Mouse (Mus musculus): ENCODE results near the gene Cmbl.

Gene Cmbl

DNA sequence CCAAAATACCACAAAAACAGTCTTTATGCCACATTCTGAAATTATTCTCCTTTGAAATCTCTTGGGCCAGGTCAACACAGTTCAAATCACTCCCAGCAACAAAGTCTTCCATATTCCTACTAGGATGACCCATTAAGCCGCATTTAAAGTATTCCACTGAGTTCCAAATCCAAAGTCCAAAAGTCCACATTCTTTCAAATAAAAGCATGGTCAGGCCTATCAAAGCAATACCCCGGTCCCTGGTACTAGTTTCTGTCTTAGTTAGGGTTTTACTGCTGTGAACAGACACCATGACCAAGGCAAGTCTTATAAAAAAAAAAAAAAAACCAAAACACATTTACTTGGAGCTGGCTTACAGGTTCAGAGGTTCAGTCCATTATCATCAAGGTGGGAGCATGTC lies 15.9 kb downstream of the Cmbl start:
- in situ Hi-C loops (cut with MseI, MboI): loop anchor here (25.0 kb wide), 2 partner anchors 94 to 269 kb away; no protein-coding TSS in a partner anchor

DNA sequence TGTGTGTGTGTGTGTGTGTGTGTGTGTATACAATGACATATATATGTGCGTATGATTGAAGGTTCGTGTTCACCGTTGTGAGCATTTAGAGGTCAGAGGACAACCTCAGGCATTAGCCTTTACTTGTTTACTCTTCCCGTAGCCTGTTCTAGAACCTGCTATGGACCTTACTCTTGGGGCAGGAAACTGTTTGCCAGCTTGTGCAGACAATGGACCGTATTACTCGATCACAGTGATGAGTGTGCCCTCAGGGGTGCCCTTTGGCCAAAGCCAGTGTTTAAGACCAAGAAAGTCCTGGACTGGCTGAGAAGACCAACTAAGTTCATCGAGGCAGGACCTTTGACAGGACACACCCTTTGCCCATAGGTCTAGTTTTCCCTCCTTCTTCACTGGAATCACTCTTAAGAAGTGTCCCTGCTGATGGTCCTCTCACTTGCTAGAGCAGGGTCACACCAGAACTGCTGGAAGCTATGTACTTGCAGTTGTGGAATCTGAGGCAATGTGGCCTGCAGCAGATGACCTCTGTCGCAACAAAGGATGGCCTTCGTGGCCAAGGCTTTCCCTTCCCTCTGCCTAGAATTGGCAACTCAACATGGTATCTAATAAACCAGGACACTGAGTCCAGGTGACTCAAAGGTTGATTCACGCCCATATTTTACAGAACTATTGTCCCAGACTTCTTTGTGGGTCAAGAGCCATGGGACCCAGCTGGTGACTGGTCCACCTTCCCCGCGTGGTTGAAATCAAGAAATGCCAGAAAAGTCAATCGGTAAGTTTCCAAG lies 18.3 kb downstream of the Cmbl start:
- in situ Hi-C loops (cut with MseI, MboI): loop anchor here (25.0 kb wide), 2 partner anchors 96 to 271 kb away; no protein-coding TSS in a partner anchor

DNA sequence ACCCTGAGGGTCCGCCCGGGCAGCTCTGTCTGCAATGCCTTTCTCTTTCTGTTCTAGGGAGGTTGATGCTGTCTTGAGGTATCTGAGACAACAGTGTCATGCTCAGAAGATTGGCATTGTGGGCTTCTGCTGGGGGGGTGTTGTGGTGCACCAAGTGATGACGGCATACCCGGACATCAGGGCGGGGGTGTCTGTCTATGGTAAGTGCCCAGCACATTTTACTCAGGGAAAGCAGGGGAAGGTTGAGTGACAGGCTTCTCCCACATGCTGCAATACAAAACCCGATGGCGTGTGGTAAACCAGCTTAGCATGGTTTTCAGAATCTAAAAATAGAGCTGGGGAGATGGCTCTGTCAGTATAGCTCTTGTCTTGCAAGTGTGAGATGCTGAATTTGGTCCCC lies 20.0 kb downstream of the Cmbl start:
- in situ Hi-C loops (cut with MseI, MboI): loop anchor here (5.0 to 25.0 kb wide), 3 partner anchors 98 to 273 kb away; no protein-coding TSS in a partner anchor

DNA sequence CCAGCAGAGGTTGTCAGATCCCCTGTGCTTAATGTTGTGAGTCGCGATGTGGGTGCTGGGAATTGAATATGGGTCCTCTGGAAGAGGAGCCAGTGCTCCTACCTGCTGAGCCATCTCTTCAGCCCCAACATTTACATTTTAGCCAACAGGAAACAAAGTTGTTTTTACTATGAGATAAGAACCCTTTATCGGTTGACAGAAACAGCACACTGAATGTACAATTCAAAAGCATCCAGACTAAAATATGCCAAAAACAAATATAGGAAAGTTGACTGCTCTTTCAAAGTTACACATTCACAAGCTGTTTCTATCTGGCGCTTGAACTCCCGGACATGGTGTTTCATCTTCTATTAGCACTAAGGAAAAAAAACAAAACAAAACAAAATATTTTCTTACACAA lies 20.9 kb downstream of the Cmbl start:
- in situ Hi-C loops (cut with MseI, MboI): loop anchor here (5.0 to 25.0 kb wide), 3 partner anchors 99 to 274 kb away; no protein-coding TSS in a partner anchor

DNA sequence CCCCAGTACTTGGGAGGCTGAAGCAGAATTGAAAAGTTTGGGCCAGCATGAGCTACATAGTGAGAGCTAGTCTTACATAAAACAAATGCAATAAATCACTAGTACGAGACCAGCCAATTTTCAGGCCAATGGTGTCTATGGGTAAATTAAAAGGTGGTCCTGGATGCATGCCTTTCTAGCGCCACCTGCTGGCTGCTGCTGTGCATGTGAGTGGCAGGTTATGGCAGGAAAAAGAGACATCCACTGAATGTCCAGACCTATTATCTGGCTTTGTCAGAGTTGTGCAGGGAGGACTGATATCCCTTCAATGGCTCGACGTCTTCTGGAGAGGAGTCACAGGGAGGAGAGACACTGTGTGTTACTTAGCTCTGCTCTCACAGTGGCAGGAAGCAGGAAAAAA lies 21.3 kb downstream of the Cmbl start:
- in situ Hi-C loops (cut with MseI, MboI): loop anchor here (5.0 to 25.0 kb wide), 3 partner anchors 99 to 274 kb away; no protein-coding TSS in a partner anchor

DNA sequence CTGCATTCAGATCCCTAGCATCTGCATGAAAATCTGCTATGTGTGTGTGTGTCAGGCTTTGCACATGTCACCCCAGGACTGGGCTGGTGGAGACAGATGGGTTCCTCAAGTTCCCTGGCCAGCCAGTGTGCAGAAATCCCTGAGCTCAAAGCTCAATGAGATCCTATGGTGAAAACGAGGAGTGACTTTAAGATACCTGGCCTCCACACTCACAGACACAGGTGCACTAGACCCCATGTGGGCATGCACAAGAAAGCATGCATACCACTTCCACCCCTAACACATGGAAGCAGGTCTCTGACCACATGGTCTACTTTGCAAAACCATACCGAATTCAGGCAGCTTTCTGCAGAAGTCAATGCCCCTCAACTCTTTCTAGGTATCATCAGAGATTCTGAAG lies 22.6 kb downstream of the Cmbl start:
- in situ Hi-C loops (cut with MseI, MboI): loop anchor here (5.0 to 25.0 kb wide), 3 partner anchors 100 to 275 kb away; no protein-coding TSS in a partner anchor

DNA sequence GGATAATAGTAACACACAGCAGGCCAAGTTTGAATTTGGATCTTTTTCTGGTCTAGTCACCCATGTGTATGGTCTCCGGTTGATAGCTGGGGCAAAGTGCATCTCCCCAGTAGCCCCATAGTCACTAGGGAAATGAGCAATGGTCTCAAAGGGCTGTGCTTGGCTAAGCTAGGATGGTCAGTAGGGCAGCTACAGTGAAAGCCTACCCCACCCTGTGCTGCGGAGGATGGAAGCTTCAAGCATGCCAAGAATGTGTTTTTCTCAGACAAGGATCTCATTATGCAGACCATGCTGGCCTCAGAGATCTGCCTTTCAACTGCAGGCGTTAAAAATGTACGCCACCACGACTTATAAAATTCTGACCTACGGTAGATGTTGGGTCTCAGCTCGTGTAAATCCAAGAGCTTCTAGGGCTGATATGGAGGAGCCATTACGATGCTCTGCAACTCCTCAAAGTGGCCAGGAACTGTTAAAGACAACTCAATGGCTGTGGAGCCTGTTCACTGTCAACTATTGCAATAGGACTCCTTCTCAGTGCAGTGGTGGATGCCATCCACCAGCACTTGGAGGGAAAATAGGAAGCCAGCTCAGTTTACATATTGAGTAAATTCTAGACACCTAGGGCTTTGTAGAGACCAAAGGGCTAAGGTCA lies 23.9 kb downstream of the Cmbl start:
- in situ Hi-C loops (cut with MseI, MboI): loop anchor here (5.0 to 25.0 kb wide), 3 partner anchors 102 to 277 kb away; no protein-coding TSS in a partner anchor

DNA sequence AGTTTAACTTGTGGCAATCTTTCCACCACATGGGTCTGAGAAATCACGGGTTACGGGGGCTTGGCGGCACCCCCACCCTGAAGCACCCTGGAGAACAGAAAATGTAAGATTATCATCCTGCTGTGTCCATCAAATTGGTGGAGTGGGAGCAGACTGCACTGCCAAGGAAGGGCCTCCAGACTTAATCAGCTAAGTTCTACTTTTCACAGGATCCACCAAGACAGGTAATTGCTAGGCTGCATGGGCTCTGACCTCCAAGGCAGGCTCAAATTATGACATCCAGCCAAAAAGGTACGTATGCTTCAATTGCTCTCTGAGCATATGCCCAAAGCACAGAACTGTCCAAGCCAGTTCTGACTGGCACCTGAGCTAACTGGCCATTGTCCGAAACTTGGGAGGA lies 25.0 kb downstream of the Cmbl start:
- in situ Hi-C loops (cut with MseI, MboI): loop anchor here (10.0 to 25.0 kb wide), 3 partner anchors 103 to 278 kb away; partner anchors contain the start of gene Ropn1l (in 1 of the 2)

DNA sequence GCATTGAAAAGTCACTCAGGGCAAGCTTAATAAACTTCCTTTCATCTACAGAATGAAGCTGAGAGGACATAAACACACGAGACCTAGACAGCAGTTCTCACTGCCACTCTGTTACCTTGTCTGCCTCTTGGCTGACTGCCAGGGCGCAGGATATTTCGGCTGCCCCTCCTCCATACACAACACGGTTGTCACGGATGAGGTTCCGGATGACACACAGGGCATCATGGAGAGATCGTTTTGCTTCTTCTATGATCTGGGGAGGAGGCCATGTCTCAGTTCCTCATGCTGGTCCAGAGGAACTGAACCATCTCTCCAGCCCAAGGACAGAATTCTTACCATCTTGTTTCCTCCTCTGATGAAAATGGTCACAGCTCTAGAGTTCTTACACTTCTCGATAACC lies 27.3 kb downstream of the Cmbl start:
- in situ Hi-C loops (cut with MseI, MboI): loop anchor here (10.0 to 25.0 kb wide), 3 partner anchors 105 to 280 kb away; partner anchors contain the start of gene Ropn1l (in 1 of the 2)

DNA sequence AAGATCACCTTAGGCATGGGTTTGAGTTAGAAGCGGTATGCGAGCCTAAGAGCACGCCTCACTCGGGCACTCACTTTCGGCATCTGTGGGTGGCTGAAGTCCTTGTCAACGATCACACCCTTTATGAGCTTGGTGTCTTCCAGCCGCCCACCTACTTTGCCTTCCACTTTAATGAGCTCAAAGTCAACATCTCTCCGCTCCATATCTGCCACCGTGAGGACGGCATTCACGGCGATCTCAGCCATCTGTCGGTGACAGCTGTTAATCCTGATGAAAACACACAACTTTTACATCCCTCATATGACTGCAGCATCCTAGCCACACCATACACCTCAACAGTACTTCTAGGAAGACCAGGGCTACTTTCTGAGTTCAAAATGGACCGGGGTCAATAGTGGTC lies 29.1 kb downstream of the Cmbl start:
- in situ Hi-C loops (cut with MseI, MboI): loop anchor here (10.0 to 25.0 kb wide), 3 partner anchors 107 to 282 kb away; partner anchors contain the start of gene Ropn1l (in 1 of the 2)

DNA sequence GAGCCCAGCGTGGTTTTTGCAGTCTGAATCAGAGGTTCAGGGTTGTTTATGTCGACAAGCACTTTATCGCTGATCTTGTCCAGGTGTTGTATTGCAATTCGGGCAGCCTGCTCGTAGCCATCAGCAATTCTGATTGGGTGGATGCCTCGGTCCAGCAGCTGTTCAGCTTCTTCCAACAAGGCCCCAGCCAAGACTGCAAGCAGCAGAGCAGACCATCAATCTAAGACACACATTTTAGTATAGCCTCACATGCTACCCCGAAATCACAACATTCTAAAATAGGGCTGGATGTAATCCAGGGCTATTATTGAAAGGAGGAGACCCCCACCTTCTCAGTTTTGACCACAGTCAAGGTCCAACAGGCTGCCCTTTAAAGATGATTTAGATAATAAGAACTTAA lies 30.5 kb downstream of the Cmbl start:
- in situ Hi-C loops (cut with MseI, MboI): loop anchor here (10.0 to 25.0 kb wide), 3 partner anchors 108 to 283 kb away; partner anchors contain the start of gene Ropn1l (in 1 of the 2)

DNA sequence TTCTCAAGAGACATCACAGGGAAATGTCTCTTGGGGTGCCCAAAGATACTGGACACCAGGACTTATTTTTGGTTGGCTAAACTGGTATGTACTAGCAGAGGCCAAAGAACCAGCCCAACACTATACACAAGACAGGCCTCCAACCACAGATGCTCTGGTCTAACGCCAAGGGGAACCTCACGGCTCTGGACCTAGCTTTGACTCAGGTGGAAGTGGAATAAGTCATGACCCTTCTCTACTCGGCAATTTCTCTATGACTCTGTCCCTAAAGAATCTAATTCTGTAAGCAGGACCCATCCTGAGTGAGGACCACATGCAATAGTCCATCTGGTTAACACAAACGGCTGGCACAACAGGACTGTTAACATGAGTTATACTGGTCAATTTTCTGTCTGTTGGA lies 34.6 kb downstream of the Cmbl start:
- in situ Hi-C loops (cut with MseI, MboI): loop anchor here (10.0 to 25.0 kb wide), 3 partner anchors 113 to 288 kb away; partner anchors contain the start of gene Ropn1l (in 1 of the 2)

DNA sequence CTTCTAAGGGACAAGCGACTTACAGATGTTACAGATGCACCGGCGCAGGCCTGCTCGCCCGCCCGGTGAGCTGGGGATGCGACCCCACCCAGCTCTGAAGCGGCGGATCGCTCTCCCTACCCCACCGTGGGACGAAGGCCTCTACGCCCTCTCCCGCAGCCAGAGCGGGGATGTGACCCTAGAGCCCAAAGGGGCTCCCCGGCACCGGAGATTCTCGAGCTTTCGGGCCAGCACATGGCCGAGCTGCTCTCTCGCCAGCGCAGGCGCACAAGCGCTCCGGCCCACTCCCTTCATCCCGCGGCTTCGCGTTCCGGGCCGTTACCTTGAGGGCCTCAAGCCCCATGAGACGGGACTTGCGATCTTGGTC lies 36.1 kb downstream of the Cmbl start:
- in situ Hi-C loops (cut with MseI, MboI): no loop called here

DNA sequence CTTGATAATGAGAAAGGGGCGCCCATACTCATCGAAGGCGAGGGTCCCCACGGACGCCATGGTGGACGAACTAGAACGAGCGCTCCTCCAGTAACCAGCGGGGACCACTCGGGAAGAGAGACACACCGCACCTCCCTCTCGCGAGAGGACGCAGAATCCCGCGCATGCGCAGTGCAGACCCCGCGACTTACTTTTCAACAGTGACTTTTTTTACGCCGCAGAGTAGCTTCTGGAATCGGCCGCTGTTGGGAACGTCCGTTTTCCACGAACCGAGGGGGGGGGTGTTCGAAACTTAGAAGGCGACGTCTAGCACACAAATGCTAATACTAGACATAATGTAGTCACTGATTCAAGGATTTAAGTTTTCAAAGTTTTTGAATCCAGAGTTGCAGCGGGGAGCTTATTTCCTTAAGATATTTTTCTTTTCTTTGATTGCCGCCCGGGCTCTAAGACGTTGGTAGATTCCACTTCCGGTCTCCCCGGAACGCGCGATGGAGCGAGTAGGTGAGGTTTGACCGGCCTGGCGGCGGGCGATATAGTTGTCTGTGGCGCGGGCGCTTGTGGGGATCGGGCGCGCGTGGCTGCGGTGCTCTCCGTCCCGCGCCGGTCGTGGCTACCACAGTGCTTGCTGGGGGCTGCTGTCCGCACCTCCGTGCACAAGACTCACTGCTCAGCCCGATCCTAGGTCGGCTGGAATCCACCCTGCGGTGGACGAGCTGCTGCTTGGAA lies 36.6 kb downstream of the Cmbl start, which contains the start of the genes Cct5 and Fam173b:
Gene Cct5, minus strand, starts transcription at position 159 of the 729 bp plus-strand sequence.
Gene Fam173b, plus strand, starts transcription at position 207 of the 729 bp plus-strand sequence.
- in situ Hi-C loops (cut with MseI, MboI): no loop called here

DNA sequence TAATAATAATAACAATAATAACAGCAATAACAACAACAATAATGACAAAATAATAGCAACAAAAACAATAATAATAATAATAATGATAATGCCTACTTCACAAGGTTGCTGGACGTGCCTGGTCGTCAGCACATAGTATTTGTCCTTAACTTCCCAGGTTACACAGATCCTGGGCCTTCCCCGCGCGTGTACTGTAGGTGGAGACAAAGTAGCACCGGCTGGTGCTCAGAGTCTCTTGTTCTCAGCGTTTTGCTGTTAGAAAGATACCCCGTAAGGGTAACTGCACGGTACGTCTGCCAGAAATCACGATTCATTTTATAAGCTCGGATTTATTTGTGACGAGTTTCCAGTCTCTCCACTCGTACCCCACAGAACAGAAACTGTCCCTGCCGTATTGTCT lies 37.2 kb downstream of the Cmbl start:
- in situ Hi-C loops (cut with MseI, MboI): no loop called here

DNA sequence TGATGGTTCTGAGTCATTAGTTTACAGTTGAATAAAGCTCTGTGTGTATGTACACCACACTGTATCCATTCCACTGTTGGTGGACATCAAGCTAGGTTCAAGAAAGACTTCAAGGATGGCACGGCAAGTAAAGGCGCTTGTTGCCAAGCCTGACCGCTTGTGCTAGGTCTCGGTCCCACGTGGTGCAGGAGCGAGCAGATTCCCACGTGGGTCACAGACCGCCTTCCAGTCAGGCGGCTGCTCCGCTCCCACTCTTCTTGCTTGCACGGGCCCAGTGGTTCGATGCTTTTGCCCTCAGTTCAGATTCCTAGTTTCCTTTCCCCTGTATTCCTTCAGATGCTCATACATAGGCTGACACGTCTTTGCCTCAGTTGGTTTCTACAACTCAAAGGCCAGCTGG lies 37.9 kb downstream of the Cmbl start:
- in situ Hi-C loops (cut with MseI, MboI): no loop called here

DNA sequence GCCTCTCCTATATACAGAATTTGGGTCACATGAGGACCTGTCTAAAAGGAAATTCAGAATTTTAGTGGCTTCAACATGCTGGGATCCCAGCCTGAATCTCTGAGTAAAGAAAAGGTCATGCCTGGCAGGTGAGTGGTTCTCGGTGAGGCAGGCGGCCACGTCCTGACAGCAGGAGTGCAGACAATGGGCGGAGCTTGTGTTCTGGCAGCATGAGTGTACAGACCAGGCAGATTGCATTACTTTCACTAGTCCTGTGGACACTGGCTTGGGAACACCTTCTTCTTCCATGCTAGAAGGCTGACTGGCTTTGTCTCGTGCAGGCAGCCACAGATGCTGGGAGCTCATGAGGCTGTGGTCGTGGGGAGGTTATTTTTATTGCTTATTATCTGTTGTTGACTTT lies 41.6 kb downstream of the Cmbl start:
- in situ Hi-C loops (cut with MseI, MboI): no loop called here

DNA sequence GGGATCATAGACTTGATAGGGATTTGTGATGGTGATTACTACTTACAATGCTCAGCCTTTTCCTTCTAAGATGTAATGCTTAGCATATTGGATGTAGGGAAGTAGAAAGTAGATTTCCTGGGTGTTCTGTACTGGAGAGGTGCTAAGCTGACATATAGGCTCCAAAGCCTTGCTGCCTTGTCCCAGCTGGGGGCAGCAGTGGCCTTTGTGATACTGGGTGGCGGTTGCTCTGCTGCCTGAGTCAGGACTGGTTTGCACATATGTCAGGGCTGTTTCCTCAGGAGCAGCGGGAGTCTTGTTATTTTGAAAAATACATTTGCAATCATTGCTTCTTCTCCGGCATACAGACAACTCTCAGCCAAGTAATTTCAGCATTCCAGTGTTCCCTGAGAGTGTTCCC lies 45.8 kb downstream of the Cmbl start:
- in situ Hi-C loops (cut with MseI, MboI): no loop called here

DNA sequence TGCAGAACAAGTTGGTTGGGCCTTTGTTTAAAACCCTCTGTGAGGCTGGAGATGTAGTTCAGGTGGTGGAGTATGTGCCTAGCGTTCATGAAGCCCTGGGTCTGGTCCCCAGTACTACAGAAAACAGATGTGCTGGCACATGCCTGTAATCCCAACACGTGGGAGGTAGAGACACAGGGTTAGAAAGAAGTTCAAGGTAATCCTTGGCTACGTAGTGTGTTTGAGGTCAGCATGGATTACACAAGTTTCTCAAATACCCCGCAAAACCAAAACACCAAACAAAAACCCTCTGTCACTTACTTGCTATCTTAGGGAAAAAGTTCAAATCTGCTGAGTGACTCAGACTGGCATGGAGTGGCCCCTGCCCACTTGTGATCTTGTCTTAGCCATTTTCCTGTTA lies 46.8 kb downstream of the Cmbl start:
- in situ Hi-C loops (cut with MseI, MboI): no loop called here

DNA sequence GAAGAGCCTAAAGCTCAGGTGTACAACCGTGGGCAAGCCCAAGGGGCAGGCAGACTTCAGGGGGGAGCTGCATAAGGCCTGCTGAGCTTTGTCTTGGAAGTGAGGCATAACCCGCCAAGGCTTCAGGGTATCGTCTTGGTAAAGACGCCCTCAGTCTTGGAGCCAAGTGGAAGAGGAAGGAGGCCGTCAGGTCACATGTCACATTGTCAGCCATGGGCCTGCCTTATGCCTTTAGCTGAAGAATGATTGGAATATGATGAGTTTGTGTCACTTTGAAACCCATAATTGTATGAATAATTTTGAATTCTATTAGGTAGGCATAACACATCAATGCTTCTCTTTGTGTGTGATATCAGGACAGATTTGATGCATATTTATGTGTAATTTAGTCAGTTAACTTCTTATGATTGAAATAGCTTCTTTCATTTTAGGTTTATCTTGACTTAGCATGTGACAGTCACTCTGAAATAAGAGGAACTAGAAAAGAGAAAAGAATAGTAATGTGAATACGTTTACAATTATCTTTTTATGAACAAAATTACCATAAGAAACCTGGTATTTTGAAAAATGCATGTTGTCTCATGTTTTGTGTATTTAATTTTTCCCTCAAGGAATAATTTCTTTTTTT lies 48.8 kb downstream of the Cmbl start:
- in situ Hi-C loops (cut with MseI, MboI): no loop called here

DNA sequence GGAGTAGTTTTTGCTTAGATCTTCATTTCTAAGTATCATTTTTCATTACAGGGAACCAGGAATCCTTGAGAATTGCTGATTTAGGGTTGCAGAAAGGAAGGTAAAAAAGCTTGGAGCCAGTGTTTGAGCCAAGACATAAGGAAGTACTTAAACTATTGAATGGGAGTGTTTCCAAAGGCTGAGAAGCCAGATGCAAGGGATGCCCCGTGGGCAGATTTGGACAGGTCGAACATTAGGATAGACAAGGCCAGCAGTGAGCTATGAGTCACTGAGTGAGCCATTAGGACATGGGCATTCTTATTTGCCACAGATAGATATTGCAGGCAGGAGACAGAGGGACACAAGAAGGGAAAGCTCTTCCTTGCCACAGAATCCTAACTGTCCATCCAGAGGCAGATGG lies 49.5 kb downstream of the Cmbl start:
- in situ Hi-C loops (cut with MseI, MboI): no loop called here
